Mouse (Mus musculus) midbrain, postnatal 0 days (tissue): ENCODE data around the gene Nudt3. TPM values are rescaled to one million over a fixed set of nuclear protein-coding genes. Genes with fewer than 3 reads are reported as not detected.

Experiments used
- ATAC-seq: fragments of 200-750 bp; cut with Nextera tagmentation; 2 replicates; pipeline ENCODE4 v1.8.0; 2017; ENCODE audit warnings: moderate number of reproducible peaks, mild to moderate bottlenecking, moderate TSS enrichment, moderate library complexity; ENCODE audit not compliant: low FRiP score
- DNase-seq: peaks from one replicate; pipeline ENCODE4 v3.0.0-alpha.2; 2015; ENCODE audit warnings: low spot score
- H3K27ac ChIP-seq: fragments of 300-500 bp; sonication (generic); 2 replicates; pipeline ENCODE4 v1.5.1; 2014; ENCODE audit warnings: low read depth, mild to moderate bottlenecking, low read length, mixed read lengths
- H3K27me3 ChIP-seq: fragments of 300-500 bp; sonication (generic); 2 replicates; pipeline ENCODE4 v1.6.1; 2014; ENCODE audit warnings: low read length, control low read depth, mixed read lengths; ENCODE audit not compliant: insufficient read depth
- H3K36me3 ChIP-seq: fragments of 300-500 bp; sonication (generic); 2 replicates; pipeline ENCODE4 v1.6.1; 2014; ENCODE audit warnings: low read length, control low read depth, mixed read lengths; ENCODE audit not compliant: insufficient read depth
- H3K4me1 ChIP-seq: fragments of 300-500 bp; sonication (generic); 2 replicates; pipeline ENCODE4 v1.6.1; 2014; ENCODE audit warnings: mild to moderate bottlenecking, control low read depth, antibody characterized with exemption, low read length, mixed read lengths; ENCODE audit not compliant: insufficient read depth
- H3K4me2 ChIP-seq: fragments of 300-500 bp; sonication (generic); 2 replicates; pipeline ENCODE4 v1.6.1; 2014; ENCODE audit warnings: low read depth, mild to moderate bottlenecking, low read length, mixed read lengths; ENCODE audit not compliant: poor library complexity, severe bottlenecking
- H3K4me3 ChIP-seq: fragments of 300-500 bp; sonication (generic); 2 replicates; pipeline ENCODE4 v1.5.1; 2014; ENCODE audit warnings: low read depth, mild to moderate bottlenecking, low read length, moderate library complexity
- H3K9ac ChIP-seq: fragments of 300-500 bp; sonication (generic); replicated peaks from 2 replicates; pipeline ENCODE4 v1.6.1; 2014; ENCODE audit warnings: mild to moderate bottlenecking, low read length, moderate library complexity, mixed read lengths; ENCODE audit not compliant: poor library complexity, severe bottlenecking
- H3K9me3 ChIP-seq: fragments of 300-500 bp; sonication (generic); 2 replicates; pipeline ENCODE4 v1.6.1; 2016; ENCODE audit warnings: low read length, control low read depth
- CTCF ChIP-seq: IDR thresholded peaks from 2 replicates; pipeline ENCODE4 v1.5.1; 2016; ENCODE audit warnings: antibody characterized with exemption, mild to moderate bottlenecking
- WGBS: fragments of 180-500 bp; shearing (Covaris S2); extraction: QIAGEN DNeasy Blood & Tissue Kit; methylation state at CpG from one replicate; pipeline ENCODE4 v1.1.7; 2014; 5-methylcytosine and 5-hydroxymethylcytosine counted together
- polyA plus RNA-seq: library from polyadenylated mRNA; unstranded; fragments of >200 nt; fragmentation: Nextera tagmentation; extraction: Ambion mirVana; gene quantifications from 2 replicates; pipeline ENCODE4 v1.2.1, GENCODE M21; 2015
- total RNA-seq: library from RNA; depleted of rRNA; stranded (reverse); fragments of >200 nt; gene quantifications from 2 replicates; pipeline ENCODE4 v1.2.3, GENCODE M21; 2014

Gene Nudt3
- total and polyA plus RNA-seq, 2 experiments from 2014 or later: 203 to 280 TPM

DNA sequence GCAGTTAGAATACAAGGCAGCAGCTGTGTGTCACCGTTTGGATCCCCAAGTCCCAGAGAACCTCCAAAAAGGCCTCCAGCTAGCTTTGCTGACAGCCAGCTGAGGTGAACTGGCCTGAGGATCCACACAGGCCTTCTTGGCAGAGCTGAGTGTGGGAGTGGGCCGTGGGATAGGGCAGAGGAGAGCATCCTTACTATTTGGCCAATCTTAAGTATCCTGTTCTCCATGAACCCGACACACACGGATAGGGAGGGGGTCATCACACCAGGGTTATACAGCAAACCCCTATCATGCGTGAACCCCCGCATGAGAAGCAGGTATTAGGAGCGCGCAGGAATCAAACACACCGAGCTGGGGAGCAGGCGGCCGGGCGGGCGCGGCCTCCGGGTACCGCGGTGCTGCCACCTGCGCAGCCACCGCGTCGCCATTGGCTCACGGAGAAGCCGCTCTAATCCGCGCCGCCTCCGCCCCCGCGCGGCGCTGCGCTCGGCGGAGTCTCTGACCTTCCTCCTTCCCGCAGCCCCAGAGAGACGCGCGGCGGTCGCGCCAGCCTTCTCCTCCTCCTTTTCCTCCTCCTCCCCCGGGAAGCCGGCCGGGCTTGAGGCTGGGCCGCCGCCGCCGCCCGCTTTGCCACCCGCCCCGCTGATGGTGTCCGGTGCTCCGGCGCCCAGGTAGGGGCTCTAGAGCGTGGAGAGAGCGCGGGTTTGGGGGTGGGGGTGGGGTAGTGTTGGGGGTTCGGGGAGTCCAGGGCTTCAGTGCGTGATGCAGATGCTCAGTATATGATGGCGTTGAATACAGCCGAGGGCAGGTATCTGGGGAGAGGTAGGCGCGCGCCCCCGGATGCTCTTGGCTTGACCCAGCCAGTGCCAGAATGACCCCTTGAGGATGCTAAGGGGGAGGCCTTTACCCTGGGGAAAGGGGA, 32.1 kb upstream of the Nudt3 start, which contains the start of gene Pacsin1:
Gene Pacsin1 (plus strand): TSS at position 421 of the 922 bp plus-strand sequence.
- H3K4me3 ChIP-seq: peak within 1 kb of the TSS; percentile 71
- DNase-seq: peak; percentile 86
- peak; percentile 85 for ATAC-seq
- no peak for TF ChIP-seq CTCF
- peaks cover 11% of the 10 kb centered on the region; the same call in 1 of the 2 replicates for H3K4me1 ChIP-seq
- no peaks in the 10 kb centered on the region for H3K9me3 ChIP-seq
- no peaks in the 10 kb centered on the region for H3K36me3 ChIP-seq
- peak within 1 kb of the TSS; percentile 67 for H3K27ac ChIP-seq
- no peaks in the 10 kb centered on the region for H3K27me3 ChIP-seq
- 2% methylated on average over 45 of the region's 65 CpGs for WGBS
- peak within 1 kb of the TSS; percentile 68 for H3K4me2 ChIP-seq
- H3K9ac ChIP-seq: peak within 1 kb of the TSS; percentile 80

DNA sequence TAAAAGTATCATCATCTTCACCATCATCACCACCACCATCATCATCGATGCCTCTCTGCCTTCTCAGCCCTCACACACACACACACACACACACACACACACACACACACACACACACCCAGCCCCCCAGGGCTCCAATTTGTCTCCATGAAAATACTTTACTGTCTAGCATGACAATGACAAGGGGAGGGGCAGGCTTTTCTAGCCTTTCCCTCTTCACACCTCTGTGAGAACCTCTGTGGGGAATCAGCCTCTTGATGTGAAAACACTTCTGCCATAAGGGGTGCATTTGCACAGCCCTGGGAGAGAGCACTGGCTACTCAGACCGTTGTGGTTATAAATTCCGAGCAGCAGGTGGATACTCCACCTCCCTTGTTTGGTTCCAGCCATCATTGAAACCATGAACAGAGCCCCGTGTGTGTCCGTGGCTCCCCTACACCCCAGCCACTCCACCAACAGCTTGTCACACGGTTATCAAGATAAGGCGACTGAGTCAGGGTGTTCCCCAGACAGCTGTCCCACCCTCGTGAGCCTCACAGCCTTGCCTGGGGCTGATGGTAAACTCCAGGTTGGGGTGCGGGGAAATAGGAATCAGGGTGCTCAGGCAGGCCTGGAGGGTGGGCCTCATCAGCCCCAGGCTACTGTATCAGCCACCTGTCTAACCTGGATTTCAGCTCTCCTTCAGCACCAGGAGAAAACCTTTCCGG, 30.1 kb upstream of the Nudt3 start:
- Histone ChIP-seq H3K9ac (no peak overlapping the region), H3K4me3 (no peak overlapping the region), H3K27ac (no peak overlapping the region), H3K27me3 (no peaks in the 10 kb centered on the region), H3K4me1 (peaks cover 11% of the 10 kb centered on the region; the same call in 1 of the 2 replicates), H3K9me3 (no peaks in the 10 kb centered on the region), H3K4me2 (no peak overlapping the region), H3K36me3 (no peaks in the 10 kb centered on the region)
- TF ChIP-seq CTCF: no peak
- no peak for DNase-seq
- ATAC-seq: no peak
- 83% methylated on average over 10 of the region's 10 CpGs for WGBS

DNA sequence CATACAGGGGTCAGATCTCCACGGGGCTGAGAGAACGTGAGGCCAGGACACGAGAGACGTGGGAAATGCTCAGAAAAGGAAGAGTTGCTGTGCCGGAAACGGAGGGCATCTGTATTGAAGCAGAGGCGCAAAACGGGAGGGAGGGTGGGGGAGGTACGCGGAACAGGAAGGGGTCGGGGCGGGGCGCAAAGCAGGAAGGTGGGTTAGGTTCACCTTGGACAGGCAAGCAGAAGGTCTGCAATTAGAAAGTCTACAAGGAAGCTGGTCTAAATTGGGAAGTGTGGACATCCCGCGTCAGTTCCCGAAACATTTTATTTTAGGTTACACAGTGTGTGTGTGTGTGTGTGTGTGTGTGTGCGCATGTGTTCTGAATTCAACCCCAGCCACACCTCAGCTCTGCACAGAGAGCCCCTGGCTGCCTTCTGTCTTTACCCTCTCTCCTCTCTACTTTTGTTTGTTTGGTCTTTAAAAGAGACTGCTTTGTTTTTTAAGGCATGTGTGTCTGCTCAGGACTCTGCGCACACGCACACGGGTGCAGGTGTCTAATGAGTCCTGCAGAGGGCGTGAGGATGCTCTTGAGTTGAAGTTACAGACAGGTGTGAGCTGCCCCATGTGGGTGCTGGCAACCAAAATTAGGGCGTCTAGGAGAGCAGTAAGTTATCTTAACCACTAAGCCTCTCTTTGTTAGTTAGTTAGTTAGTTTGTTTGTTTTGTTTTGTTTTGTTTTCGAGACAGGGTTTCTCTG, 28.9 kb upstream of the Nudt3 start:
- Histone ChIP-seq H3K4me2 (no peak overlapping the region), H3K27me3 (no peaks in the 10 kb centered on the region), H3K9ac (no peak overlapping the region), H3K9me3 (no peaks in the 10 kb centered on the region), H3K4me3 (no peak overlapping the region), H3K27ac (no peak overlapping the region), H3K4me1 (peaks cover 11% of the 10 kb centered on the region; the same call in 1 of the 2 replicates), H3K36me3 (no peaks in the 10 kb centered on the region)
- no peak for TF ChIP-seq CTCF
- no peak for DNase-seq
- 86% methylated on average over 22 of the region's 23 CpGs for WGBS
- ATAC-seq: no peak

DNA sequence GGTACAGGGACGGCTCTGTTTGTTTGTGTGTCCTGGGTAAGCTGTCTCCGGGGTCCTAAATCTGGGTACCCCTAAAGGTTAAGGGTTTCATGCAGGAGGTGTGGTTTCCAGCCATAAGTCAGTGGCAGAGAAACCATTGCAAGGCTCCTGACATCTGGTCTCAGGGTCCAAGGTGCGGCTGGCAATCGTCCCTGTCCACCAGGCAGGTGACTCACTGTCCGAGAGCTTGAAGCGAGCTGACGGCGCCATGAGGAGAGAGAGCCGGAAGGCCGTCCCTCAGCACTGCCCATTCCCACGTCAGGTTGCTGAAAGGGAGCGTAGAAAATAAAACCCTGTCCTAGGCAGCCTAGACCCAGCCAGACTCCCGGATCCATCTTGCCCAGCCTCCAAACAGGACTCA, 27.3 kb upstream of the Nudt3 start:
- TF ChIP-seq CTCF: no peak
- 82% methylated on average over 13 of the region's 13 CpGs for WGBS

DNA sequence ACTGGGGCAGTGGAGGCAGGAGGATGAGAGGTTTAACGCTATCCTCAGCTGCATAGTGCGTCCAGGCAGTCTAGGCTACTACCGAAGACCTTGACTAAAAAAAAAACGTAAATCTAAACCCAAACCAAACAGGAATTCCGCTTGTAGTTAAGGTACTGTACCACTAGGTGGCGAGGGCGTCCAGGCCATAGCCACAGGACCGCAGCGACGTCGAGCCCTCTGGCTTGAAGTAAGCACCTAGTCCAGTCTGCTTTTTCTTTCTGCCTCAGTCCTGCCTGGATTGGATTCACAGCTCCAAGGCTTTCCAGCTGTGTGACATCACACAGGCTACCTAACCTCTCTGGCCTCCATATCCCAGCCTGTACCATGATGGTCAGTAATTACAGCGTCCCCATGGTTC, 26.9 kb upstream of the Nudt3 start:
- WGBS: 9% methylated on average over 12 of the region's 12 CpGs
- Histone ChIP-seq H3K9ac (no peak overlapping the region), H3K4me3 (no peak overlapping the region), H3K4me1 (peaks cover 4% of the 10 kb centered on the region; the same call in 1 of the 2 replicates), H3K27ac (no peak overlapping the region), H3K9me3 (no peaks in the 10 kb centered on the region), H3K4me2 (no peak overlapping the region), H3K27me3 (no peaks in the 10 kb centered on the region), H3K36me3 (no peaks in the 10 kb centered on the region)
- ATAC-seq (no peak), DNase-seq (no peak)
- TF ChIP-seq CTCF: peak; percentile 55

More for the DNA sequence above, 27.3 kb upstream of the Nudt3 start:
- Histone ChIP-seq H3K27ac (no peak overlapping the region), H3K27me3 (no peaks in the 10 kb centered on the region), H3K9ac (no peak overlapping the region), H3K9me3 (no peaks in the 10 kb centered on the region), H3K4me1 (peaks cover 4% of the 10 kb centered on the region; the same call in 1 of the 2 replicates), H3K36me3 (no peaks in the 10 kb centered on the region), H3K4me3 (no peak overlapping the region), H3K4me2 (no peak overlapping the region)
- no peak for ATAC-seq
- DNase-seq: no peak
